Comparison of ENCODE assay signal across 8 mouse cellular contexts in genomic region chr6:70804632-70805031, GRCm38 (mm10). TPM values are rescaled to one million over a fixed set of nuclear protein-coding genes. Genes with fewer than 3 reads are reported as not detected.
A peak's percentile ranks its signal among the peaks of the same experiment; 100 is the strongest.
DNase-seq lines count a peak whose midpoint lies in the region; ATAC-seq lines count a peak whose summit lies in the region.

No protein-coding gene starts in this region.

- no peak for ATAC-seq in limb, embryonic 11.5 days (ENCODE audit: insufficient number of reproducible peaks, low FRiP score, low TSS enrichment, low read depth)
- ATAC-seq in monocyte, adult 5-6 weeks (replicated peaks; ENCODE audit: insufficient number of reproducible peaks, low FRiP score, low TSS enrichment, poor library complexity, severe bottlenecking): peak; percentile 54

- 22% methylated on average over 3 of the region's 3 CpGs for WGBS in embryonic facial prominence, embryonic 10.5 days
- 28% methylated on average over 3 of the region's 3 CpGs for WGBS in hindbrain, embryonic 10.5 days
- 24% methylated on average over 3 of the region's 3 CpGs for WGBS in limb, embryonic 11.5 days

- no peak overlapping the region for H3K27ac ChIP-seq in embryonic facial prominence, embryonic 10.5 days (replicated peaks)
- H3K27ac ChIP-seq in hindbrain, embryonic 10.5 days: no peak overlapping the region
- no peak overlapping the region for H3K27ac ChIP-seq in limb, embryonic 11.5 days (replicated peaks; ENCODE audit: low read depth, low read length)

- H3K27me3 ChIP-seq in embryonic facial prominence, embryonic 10.5 days (replicated peaks; ENCODE audit: low read depth, poor library complexity, severe bottlenecking): no peaks in the 10 kb centered on the region; the same call in 1 of the 2 replicates
- peaks cover 7% of the 10 kb centered on the region; the same call in 1 of the 2 replicates for H3K27me3 ChIP-seq in hindbrain, embryonic 10.5 days (ENCODE audit: insufficient read depth, poor library complexity, severe bottlenecking)
- H3K27me3 ChIP-seq in limb, embryonic 11.5 days (ENCODE audit: control insufficient read depth, insufficient read depth, low read length): no peaks in the 10 kb centered on the region

- no peaks in the 10 kb centered on the region for H3K36me3 ChIP-seq in embryonic facial prominence, embryonic 10.5 days (replicated peaks)
- H3K36me3 ChIP-seq in hindbrain, embryonic 10.5 days: no peaks in the 10 kb centered on the region
- no peaks in the 10 kb centered on the region for H3K36me3 ChIP-seq in limb, embryonic 11.5 days (ENCODE audit: control insufficient read depth, insufficient read depth, low read length)

- H3K4me3 ChIP-seq in embryonic facial prominence, embryonic 10.5 days: 0 out of 2 replicates have a peak overlapping the region, but pooled peaks have one; percentile 16
- peak overlapping the region; percentile 1; the same call in 1 of the 2 replicates for H3K4me3 ChIP-seq in hindbrain, embryonic 10.5 days
- no peak overlapping the region for H3K4me3 ChIP-seq in limb, embryonic 11.5 days (ENCODE audit: low read depth, low read length)

- intact Hi-C loops in left cerebral cortex, postnatal 14 days (cut with DNase I): loop anchor here (10.0 kb wide), 1 partner anchor 320 kb away; no protein-coding TSS in a partner anchor

- no peak overlapping the region for H3K4me2 ChIP-seq in limb, embryonic 11.5 days (ENCODE audit: low read depth, severe bottlenecking)

- DNase-seq in left cerebral cortex, postnatal 14 days (ENCODE audit: low spot score in 2 of 2): peak; percentile 39 to 46
- DNase-seq in left cerebral cortex, adult 18-20 months (ENCODE audit: low spot score in 2 of 2): no peak
- DNase-seq in Muller cell, postnatal 12 days (ENCODE audit: inconsistent ontology term): peak; percentile 51
- peak; percentile 60 for DNase-seq in embryonic facial prominence, embryonic 10.5 days (ENCODE audit: low spot score)
- peak; percentile 54 for DNase-seq in hindbrain, embryonic 10.5 days (ENCODE audit: low spot score)
- peak; percentile 68 for DNase-seq in limb, embryonic 11.5 days (ENCODE audit: low spot score)
- no peak for DNase-seq in yolk sac, embryonic 10.5 days (ENCODE audit: low spot score)

- no peaks in the 10 kb centered on the region for H3K9me3 ChIP-seq in embryonic facial prominence, embryonic 10.5 days
- H3K9me3 ChIP-seq in hindbrain, embryonic 10.5 days: no peaks in the 10 kb centered on the region
- H3K9me3 ChIP-seq in limb, embryonic 11.5 days (ENCODE audit: control insufficient read depth, low read length): no peaks in the 10 kb centered on the region

- H3K9ac ChIP-seq in limb, embryonic 11.5 days (ENCODE audit: low read length): no peak overlapping the region

- H3K4me1 ChIP-seq in embryonic facial prominence, embryonic 10.5 days: peaks cover 7% of the 10 kb centered on the region; the same call in 1 of the 2 replicates
- H3K4me1 ChIP-seq in hindbrain, embryonic 10.5 days (replicated peaks): peaks cover 20% of the 10 kb centered on the region
- H3K4me1 ChIP-seq in limb, embryonic 11.5 days (ENCODE audit: control insufficient read depth, insufficient read depth, low read length): no peaks in the 10 kb centered on the region

RNA-seq across cellular contexts. Expression of gene Rpia, which starts 12.6 kb away (rescaled TPM):
- 10 to 100 TPM; 10.9 to 13.5 TPM for total RNA-seq in left cerebral cortex, postnatal 14 days (2021)
- 10 to 100 TPM; 11.9 to 16.2 TPM for total RNA-seq in left cerebral cortex, adult 18-20 months (2021)
- polyA plus RNA-seq in embryonic facial prominence, embryonic 10.5 days (2016; fragmentation: Nextera tagmentation; extraction: Ambion mirVana): 2.3 TPM in 2 replicates
- polyA plus RNA-seq in hindbrain, embryonic 10.5 days (2016; fragmentation: Nextera tagmentation; extraction: Ambion mirVana): 1.8 and 2.2 TPM in 2 replicates
- 1.5 and 2.0 TPM in 2 replicates for polyA plus RNA-seq in limb, embryonic 11.5 days (2014; fragmentation: Nextera tagmentation; extraction: Ambion mirVana)
- 52.8 to 74.0 TPM (median 63.0 TPM) in 3 replicates for total RNA-seq in monocyte, adult 5-6 weeks (2017)

RNA-seq across cellular contexts. Expression of gene Eif2ak3, which starts 39.7 kb away (rescaled TPM):
- total RNA-seq in left cerebral cortex, postnatal 14 days (2021): 10 to 100 TPM; 21.2 to 22.7 TPM
- total RNA-seq in left cerebral cortex, adult 18-20 months (2021): 10 to 100 TPM; 25.3 to 27.5 TPM
- polyA plus RNA-seq in embryonic facial prominence, embryonic 10.5 days (2016; fragmentation: Nextera tagmentation; extraction: Ambion mirVana): 7.7 and 9.0 TPM in 2 replicates
- polyA plus RNA-seq in hindbrain, embryonic 10.5 days (2016; fragmentation: Nextera tagmentation; extraction: Ambion mirVana): 9.4 and 10.4 TPM in 2 replicates
- polyA plus RNA-seq in limb, embryonic 11.5 days (2014; fragmentation: Nextera tagmentation; extraction: Ambion mirVana): 8.2 and 8.7 TPM in 2 replicates
- total RNA-seq in monocyte, adult 5-6 weeks (2017): 43.7 to 49.5 TPM (median 48.6 TPM) in 3 replicates

Comparison
In these comparisons a context has a peak if more than half of its experiments do, and no peak if none do; other contexts are left out.
1. DNase-seq: peak in left cerebral cortex, postnatal 14 days (2 of 2), Muller cell, postnatal 12 days (single experiment), embryonic facial prominence, embryonic 10.5 days (single experiment), hindbrain, embryonic 10.5 days (single experiment) and limb, embryonic 11.5 days (single experiment); none in left cerebral cortex, adult 18-20 months (0 of 2) and yolk sac, embryonic 10.5 days (single experiment).